Mouse (Mus musculus) cerebellum, postnatal 14 days (tissue): ENCODE results near the gene Gli3.
A peak's percentile ranks its signal among the peaks of the same experiment; 100 is the strongest.

Source experiments
- DNase-seq, 2 experiments: peaks; one replicate each; pipeline ENCODE4 v3.0.0; 2021; ENCODE audit warnings: mixed read lengths in 2 of 2

Gene Gli3

GRCm38 (mm10) chr13:15556646-15557098, 93.6 kb downstream of the Gli3 start:
- DNase-seq, result no peak

- DNase-seq, result no peak
These were observed 98.4 kb downstream of the Gli3 start for GRCm38 (mm10) chr13:15561441-15561840.

- DNase-seq, result no peak
These were observed 108.0 kb downstream of the Gli3 start for GRCm38 (mm10) chr13:15570908-15571568.

- DNase-seq, result no peak
These were observed 114.3 kb downstream of the Gli3 start for GRCm38 (mm10) chr13:15577133-15577917.

GRCm38 (mm10) chr13:15580458-15580857, 117.4 kb downstream of the Gli3 start:
- no peak for DNase-seq

GRCm38 (mm10) chr13:15585941-15586340, 122.9 kb downstream of the Gli3 start:
- DNase-seq, result no peak

GRCm38 (mm10) chr13:15588278-15589272, 125.5 kb downstream of the Gli3 start:
- peak; percentile 47 to 64 for DNase-seq

GRCm38 (mm10) chr13:15590326-15590933, 127.4 kb downstream of the Gli3 start:
- no peak for DNase-seq

GRCm38 (mm10) chr13:15596667-15597066, 133.6 kb downstream of the Gli3 start:
- no peak for DNase-seq

GRCm38 (mm10) chr13:15599741-15600140, 136.7 kb downstream of the Gli3 start:
- no peak for DNase-seq

- no peak for DNase-seq
These were observed 139.1 kb downstream of the Gli3 start for GRCm38 (mm10) chr13:15602161-15602560.

GRCm38 (mm10) chr13:15602677-15603221, 139.7 kb downstream of the Gli3 start:
- DNase-seq, result no peak

- DNase-seq, result no peak
These were observed 141.0 kb downstream of the Gli3 start for GRCm38 (mm10) chr13:15604074-15604473.

GRCm38 (mm10) chr13:15617423-15617822, 154.4 kb downstream of the Gli3 start:
- no peak for DNase-seq

GRCm38 (mm10) chr13:15618051-15618692, 155.1 kb downstream of the Gli3 start:
- DNase-seq, result no peak

- no peak for DNase-seq
These were observed 158.0 kb downstream of the Gli3 start for GRCm38 (mm10) chr13:15621009-15621408.

GRCm38 (mm10) chr13:15624490-15625353, 161.7 kb downstream of the Gli3 start:
- DNase-seq, result no peak

GRCm38 (mm10) chr13:15641548-15641947, 178.5 kb downstream of the Gli3 start:
- DNase-seq, result no peak

GRCm38 (mm10) chr13:15660502-15660901, 197.5 kb downstream of the Gli3 start:
- DNase-seq, result no peak

GRCm38 (mm10) chr13:15662375-15662774, 199.3 kb downstream of the Gli3 start:
- DNase-seq, result no peak
